Mouse (Mus musculus): ENCODE measurements around the gene Noct.

GRCm38 (mm10) chr3:51231499-51231898, 7.3 kb downstream of the Noct start:
- TF ChIP-seq CTCF (IDR thresholded peaks at IDR 0.05; ENCODE audit: borderline replicate concordance, extremely low read depth, insufficient read depth, insufficient read length) (no peak), POLR2A (IDR thresholded peaks at IDR 0.05; ENCODE audit: borderline replicate concordance, extremely low read depth, insufficient read depth, insufficient read length, poor library complexity, severe bottlenecking) (no peak)
